10 mouse cellular contexts compared by ENCODE assay signal in genomic region chr5:115188824-115189223, GRCm38 (mm10). TPM values are rescaled to one million over a fixed set of nuclear protein-coding genes. Genes with fewer than 3 reads are reported as not detected.
DNase-seq lines count a peak whose midpoint lies in the region; ATAC-seq and TF ChIP-seq lines count a peak whose summit lies in the region.
"Had no signal": no experiment of that assay in that cellular context is flagged by ENCODE, and none has a peak within 500 bp of the region (broad histone marks: within the 10 kb centered on the region; RNA-seq: fewer than 3 reads in every experiment).

No protein-coding gene starts in this region.

- no peak overlapping the region for H3K9ac ChIP-seq in hindbrain, embryonic 14.5 days
- no peak overlapping the region for H3K9ac ChIP-seq in hindbrain, embryonic 16.5 days (ENCODE audit: low read depth, low read length)
- H3K9ac ChIP-seq in kidney, postnatal 0 days (ENCODE audit: low read depth, low read length): no peak overlapping the region
- H3K9ac ChIP-seq: embryonic facial prominence, embryonic 13.5 days; liver, embryonic 15.5 days had no signal

- intact Hi-C loops in left cerebral cortex, postnatal 14 days (cut with DNase I): no loop called here

- TF ChIP-seq CTCF in kidney, postnatal 0 days (IDR thresholded peaks at IDR 0.05; ENCODE audit: low read depth): peak; percentile 80

- peaks cover 39% of the 10 kb centered on the region for H3K27me3 ChIP-seq in hindbrain, embryonic 14.5 days (ENCODE audit: control insufficient read depth, insufficient read depth, low read length)
- H3K27me3 ChIP-seq in hindbrain, embryonic 16.5 days (replicated peaks; ENCODE audit: control insufficient read depth, insufficient read depth, low read length): peaks cover 20% of the 10 kb centered on the region
- H3K27me3 ChIP-seq in kidney, postnatal 0 days (ENCODE audit: insufficient read depth, low read length): peaks cover 33% of the 10 kb centered on the region

- H3K9me3 ChIP-seq in hindbrain, embryonic 14.5 days (ENCODE audit: control insufficient read depth, low read length): no peaks in the 10 kb centered on the region
- H3K9me3 ChIP-seq in hindbrain, embryonic 16.5 days (ENCODE audit: control insufficient read depth, low read length): no peaks in the 10 kb centered on the region
- no peaks in the 10 kb centered on the region for H3K9me3 ChIP-seq in kidney, postnatal 0 days (replicated peaks; ENCODE audit: low read length)
- H3K9me3 ChIP-seq: embryonic facial prominence, embryonic 13.5 days; liver, embryonic 15.5 days had no signal

- ATAC-seq in hindbrain, embryonic 14.5 days (ENCODE audit: low FRiP score): no peak
- ATAC-seq in hindbrain, embryonic 16.5 days: no peak
- ATAC-seq in kidney, postnatal 0 days (replicated peaks; ENCODE audit: low FRiP score, low read depth): no peak

- H3K36me3 ChIP-seq in hindbrain, embryonic 14.5 days (replicated peaks; ENCODE audit: control insufficient read depth, insufficient read depth): no peaks in the 10 kb centered on the region
- no peaks in the 10 kb centered on the region for H3K36me3 ChIP-seq in hindbrain, embryonic 16.5 days (ENCODE audit: control insufficient read depth, insufficient read depth, low read length)
- no peaks in the 10 kb centered on the region for H3K36me3 ChIP-seq in kidney, postnatal 0 days (ENCODE audit: insufficient read depth, low read length)
- H3K36me3 ChIP-seq: embryonic facial prominence, embryonic 13.5 days; liver, embryonic 15.5 days had no signal

- no peak overlapping the region for H3K4me3 ChIP-seq in hindbrain, embryonic 14.5 days (replicated peaks; ENCODE audit: low read length)
- no peak overlapping the region for H3K4me3 ChIP-seq in hindbrain, embryonic 16.5 days (ENCODE audit: low read length)
- no peak overlapping the region for H3K4me3 ChIP-seq in kidney, postnatal 0 days (replicated peaks; ENCODE audit: low read depth, low read length)
- H3K4me3 ChIP-seq: embryonic facial prominence, embryonic 13.5 days; liver, embryonic 15.5 days had no signal

- peak; percentile 66 for DNase-seq in hindbrain, embryonic 14.5 days (ENCODE audit: low spot score)
- DNase-seq in CD8-positive naive resting alpha-beta T cell, adult 2 months (ENCODE audit: low read depth in 2 of 2, low spot score in 2 of 2): peak; percentile 46 to 53
- DNase-seq in adrenal gland, postnatal 25 days: peak; percentile 48
- DNase-seq in kidney, postnatal 0 days (ENCODE audit: low spot score): peak; percentile 59
- peak; percentile 69 for DNase-seq in retina, postnatal 1 day
- no peak for DNase-seq in left cerebral cortex, postnatal 14 days (ENCODE audit: low spot score in 2 of 2)
- no peak for DNase-seq in gastrocnemius, adult 8-10 months (ENCODE audit: low spot score in 2 of 2)

- H3K27ac ChIP-seq in hindbrain, embryonic 14.5 days: no peak overlapping the region
- no peak overlapping the region for H3K27ac ChIP-seq in hindbrain, embryonic 16.5 days (ENCODE audit: low read depth, low read length)
- H3K27ac ChIP-seq in kidney, postnatal 0 days: no peak overlapping the region
- H3K27ac ChIP-seq: embryonic facial prominence, embryonic 13.5 days; liver, embryonic 15.5 days had no signal

- H3K4me2 ChIP-seq in hindbrain, embryonic 14.5 days (replicated peaks): no peak overlapping the region
- H3K4me2 ChIP-seq in hindbrain, embryonic 16.5 days (ENCODE audit: low read length): no peak overlapping the region
- H3K4me2 ChIP-seq in kidney, postnatal 0 days (ENCODE audit: low read length): no peak overlapping the region
- H3K4me2 ChIP-seq: embryonic facial prominence, embryonic 13.5 days; liver, embryonic 15.5 days had no signal

- peaks cover 49% of the 10 kb centered on the region for H3K4me1 ChIP-seq in hindbrain, embryonic 14.5 days (replicated peaks; ENCODE audit: control insufficient read depth, insufficient read depth, low read length)
- H3K4me1 ChIP-seq in hindbrain, embryonic 16.5 days (ENCODE audit: control insufficient read depth, insufficient read depth, low read depth, low read length): peaks cover 43% of the 10 kb centered on the region
- peaks cover 29% of the 10 kb centered on the region for H3K4me1 ChIP-seq in kidney, postnatal 0 days (replicated peaks; ENCODE audit: insufficient read depth, low read length)

- 46% methylated on average over 5 of the region's 5 CpGs for WGBS in hindbrain, embryonic 14.5 days
- WGBS in hindbrain, embryonic 16.5 days: 48% methylated on average over 5 of the region's 5 CpGs
- 51% methylated on average over 5 of the region's 5 CpGs for WGBS in kidney, postnatal 0 days

RNA-seq across cellular contexts. Expression of gene Cabp1, which starts 5.4 kb away (rescaled TPM):
- 17.7 and 22.8 TPM in 2 replicates for polyA plus RNA-seq in hindbrain, embryonic 14.5 days (2014; fragmentation: Nextera tagmentation; extraction: Ambion mirVana)
- 6.5 and 11.6 TPM in 2 replicates for polyA plus RNA-seq in hindbrain, embryonic 16.5 days (2015; fragmentation: Nextera tagmentation; extraction: Ambion mirVana)
- total RNA-seq in adrenal gland, postnatal 25 days (2021): 36.4 and 44.4 TPM in 2 replicates
- polyA plus RNA-seq in kidney, postnatal 0 days (2015; fragmentation: Nextera tagmentation; extraction: Ambion mirVana): 0.87 and 1.2 TPM in 2 replicates
- 100 to 1,000 TPM; 179 to 209 TPM for total RNA-seq in left cerebral cortex, postnatal 14 days (2021)
- 1 to 10 TPM in 1 of 4 experiments, under 1 TPM in 3; 0.22 to 1.1 (median 0.38) TPM for total RNA-seq in gastrocnemius, adult 8-10 months (2022)

RNA-seq across cellular contexts. Expression of gene Mlec, which starts 30.8 kb away (rescaled TPM):
- polyA plus RNA-seq in hindbrain, embryonic 14.5 days (2014; fragmentation: Nextera tagmentation; extraction: Ambion mirVana): 21.0 and 26.4 TPM in 2 replicates
- polyA plus RNA-seq in hindbrain, embryonic 16.5 days (2015; fragmentation: Nextera tagmentation; extraction: Ambion mirVana): 23.8 and 31.5 TPM in 2 replicates
- total RNA-seq in adrenal gland, postnatal 25 days (2021): 139 and 194 TPM in 2 replicates
- 43.6 and 44.4 TPM in 2 replicates for polyA plus RNA-seq in kidney, postnatal 0 days (2015; fragmentation: Nextera tagmentation; extraction: Ambion mirVana)
- 10 to 100 TPM; 67.9 to 77.9 TPM for total RNA-seq in left cerebral cortex, postnatal 14 days (2021)
- 100 to 1,000 TPM; 140 to 220 (median 197) TPM for total RNA-seq in gastrocnemius, adult 8-10 months (2022)

RNA-seq across cellular contexts. Expression of gene Pop5, which starts 46.8 kb away (rescaled TPM):
- polyA plus RNA-seq in hindbrain, embryonic 14.5 days (2014; fragmentation: Nextera tagmentation; extraction: Ambion mirVana): 107 and 114 TPM in 2 replicates
- 106 and 107 TPM in 2 replicates for polyA plus RNA-seq in hindbrain, embryonic 16.5 days (2015; fragmentation: Nextera tagmentation; extraction: Ambion mirVana)
- 77.2 and 94.0 TPM in 2 replicates for total RNA-seq in adrenal gland, postnatal 25 days (2021)
- 160 and 161 TPM in 2 replicates for polyA plus RNA-seq in kidney, postnatal 0 days (2015; fragmentation: Nextera tagmentation; extraction: Ambion mirVana)
- total RNA-seq in left cerebral cortex, postnatal 14 days (2021): 10 to 100 TPM; 59.5 to 75.8 TPM
- total RNA-seq in gastrocnemius, adult 8-10 months (2022): 10 to 100 TPM; 27.3 to 40.7 (median 38.0) TPM

RNA-seq across cellular contexts. Expression of gene Unc119b, which starts 54.0 kb away (rescaled TPM):
- 31.2 and 39.0 TPM in 2 replicates for polyA plus RNA-seq in hindbrain, embryonic 14.5 days (2014; fragmentation: Nextera tagmentation; extraction: Ambion mirVana)
- polyA plus RNA-seq in hindbrain, embryonic 16.5 days (2015; fragmentation: Nextera tagmentation; extraction: Ambion mirVana): 31.5 and 36.8 TPM in 2 replicates
- total RNA-seq in adrenal gland, postnatal 25 days (2021): 36.2 and 41.3 TPM in 2 replicates
- polyA plus RNA-seq in kidney, postnatal 0 days (2015; fragmentation: Nextera tagmentation; extraction: Ambion mirVana): 40.8 and 42.7 TPM in 2 replicates
- 10 to 100 TPM; 23.4 to 28.1 TPM for total RNA-seq in left cerebral cortex, postnatal 14 days (2021)
- total RNA-seq in gastrocnemius, adult 8-10 months (2022): 10 to 100 TPM in 2 of 4 experiments, 1 to 10 TPM in 2; 8.6 to 11.7 (median 9.8) TPM

Comparison
In these comparisons a context has a peak if more than half of its experiments do, and no peak if none do; other contexts are left out.
1. DNase-seq: peak in hindbrain, embryonic 14.5 days (single experiment), CD8-positive naive resting alpha-beta T cell, adult 2 months (2 of 2), adrenal gland, postnatal 25 days (single experiment), kidney, postnatal 0 days (single experiment) and retina, postnatal 1 day (single experiment); none in left cerebral cortex, postnatal 14 days (0 of 2) and gastrocnemius, adult 8-10 months (0 of 2).
2. RNA of gene Cabp1, which starts 5.4 kb away (total RNA-seq): 179 to 209 TPM in left cerebral cortex, postnatal 14 days and 36.4 to 44.4 TPM in adrenal gland, postnatal 25 days; 0.22 to 1.1 TPM in gastrocnemius, adult 8-10 months; every median in the first group is over 10 times any median in the second.